Mouse (Mus musculus): Measurements from ENCODE around the gene Ptprj. TPM values are rescaled to one million over a fixed set of nuclear protein-coding genes. Genes with fewer than 3 reads are reported as not detected.

Ptprj gene
- total RNA-seq (2015; ENCODE audit: low replicate concordance): 9.2 and 21.1 TPM in 2 replicates
- total RNA-seq (2017; ENCODE audit: low replicate concordance): 11.3 and 18.7 TPM in 2 replicates

- peak; percentile 64 for ATAC-seq (replicated peaks; ENCODE audit: low FRiP score, poor library complexity, severe bottlenecking)
Measured at GRCm38 (mm10) chr2:90580236-90581005, at the start of gene Ptprj. TSS of gene Ptprj (minus strand) at chr2:90580647.

- ATAC-seq (replicated peaks; ENCODE audit: low FRiP score, poor library complexity, severe bottlenecking): no peak
Measured at GRCm38 (mm10) chr2:90629552-90629951, 49.1 kb upstream of the Ptprj start.

GRCm38 (mm10) chr2:90628261-90628660 is 47.8 kb upstream of the Ptprj start:
- no peak for ATAC-seq (replicated peaks; ENCODE audit: low FRiP score, poor library complexity, severe bottlenecking)

GRCm38 (mm10) chr2:90624920-90625319 is 44.5 kb upstream of the Ptprj start:
- ATAC-seq (replicated peaks; ENCODE audit: low FRiP score, poor library complexity, severe bottlenecking): peak; percentile 84

- ATAC-seq (replicated peaks; ENCODE audit: low FRiP score, poor library complexity, severe bottlenecking): peak; percentile 57
Measured at GRCm38 (mm10) chr2:90624339-90624738, 43.9 kb upstream of the Ptprj start.

- ATAC-seq (replicated peaks; ENCODE audit: low FRiP score, poor library complexity, severe bottlenecking): no peak
Measured at GRCm38 (mm10) chr2:90620815-90621214, 40.4 kb upstream of the Ptprj start.

GRCm38 (mm10) chr2:90619648-90620047 is 39.2 kb upstream of the Ptprj start:
- no peak for ATAC-seq (replicated peaks; ENCODE audit: low FRiP score, poor library complexity, severe bottlenecking)

GRCm38 (mm10) chr2:90614651-90615171 is 34.3 kb upstream of the Ptprj start:
- ATAC-seq (replicated peaks; ENCODE audit: low FRiP score, poor library complexity, severe bottlenecking): no peak

- ATAC-seq (replicated peaks; ENCODE audit: low FRiP score, poor library complexity, severe bottlenecking): no peak
Measured at GRCm38 (mm10) chr2:90613591-90613990, 33.1 kb upstream of the Ptprj start.

GRCm38 (mm10) chr2:90613006-90613405 is 32.6 kb upstream of the Ptprj start:
- no peak for ATAC-seq (replicated peaks; ENCODE audit: low FRiP score, poor library complexity, severe bottlenecking)

- ATAC-seq (replicated peaks; ENCODE audit: low FRiP score, poor library complexity, severe bottlenecking): peak; percentile 100
Measured at GRCm38 (mm10) chr2:90611959-90612571, 31.6 kb upstream of the Ptprj start.

- no peak for ATAC-seq (replicated peaks; ENCODE audit: low FRiP score, poor library complexity, severe bottlenecking)
Measured at GRCm38 (mm10) chr2:90601056-90601455, 20.6 kb upstream of the Ptprj start.

- ATAC-seq (replicated peaks; ENCODE audit: low FRiP score, poor library complexity, severe bottlenecking): no peak
Measured at GRCm38 (mm10) chr2:90588141-90588540, 7.7 kb upstream of the Ptprj start.

- no peak for ATAC-seq (replicated peaks; ENCODE audit: low FRiP score, poor library complexity, severe bottlenecking)
Measured at GRCm38 (mm10) chr2:90584506-90584905, 4.1 kb upstream of the Ptprj start.

GRCm38 (mm10) chr2:90583628-90584131 is 3.2 kb upstream of the Ptprj start:
- ATAC-seq (replicated peaks; ENCODE audit: low FRiP score, poor library complexity, severe bottlenecking): no peak

GRCm38 (mm10) chr2:90582814-90583213 is 2.4 kb upstream of the Ptprj start:
- ATAC-seq (replicated peaks; ENCODE audit: low FRiP score, poor library complexity, severe bottlenecking): no peak

GRCm38 (mm10) chr2:90582311-90582710 is 1.9 kb upstream of the Ptprj start:
- ATAC-seq (replicated peaks; ENCODE audit: low FRiP score, poor library complexity, severe bottlenecking): no peak

GRCm38 (mm10) chr2:90581796-90582125 is 1.3 kb upstream of the Ptprj start:
- no peak for ATAC-seq (replicated peaks; ENCODE audit: low FRiP score, poor library complexity, severe bottlenecking)

GRCm38 (mm10) chr2:90581006-90581795 is 754 bp upstream of the Ptprj start:
- ATAC-seq (replicated peaks; ENCODE audit: low FRiP score, poor library complexity, severe bottlenecking): peak; percentile 7; the same call in 1 of the 2 replicates

GRCm38 (mm10) chr2:90579728-90580235 is 665 bp downstream of the Ptprj start:
- peak; percentile 58 for ATAC-seq (replicated peaks; ENCODE audit: low FRiP score, poor library complexity, severe bottlenecking)

Data from erythroblast, adult 5-6 weeks (primary cell).